Mouse (Mus musculus): ENCODE results near the gene H1foo. TPM values are rescaled to one million over a fixed set of nuclear protein-coding genes. Genes with fewer than 3 reads are reported as not detected.

Gene H1foo
- polyA plus RNA-seq, 1 experiment = not detected

GRCm38 (mm10) chr6:115956922-115957601 is 12.3 kb downstream of the H1foo start:
- Histone ChIP-seq H3K27ac (ENCODE audit: insufficient read depth, low read length) (no peak overlapping the region), H3K4me3 (ENCODE audit: insufficient read depth, low read length) (no peak overlapping the region), H3K4me1 (ENCODE audit: control insufficient read depth, insufficient read depth, low read length) (0 out of 2 replicates have a peak, but pooled peaks cover 1% of the 10 kb centered on the region)
- TF ChIP-seq POLR2A (IDR thresholded peaks at IDR 0.05; ENCODE audit: extremely low read depth, insufficient read depth, low read length) (no peak), CTCF (IDR thresholded peaks at IDR 0.05; ENCODE audit: extremely low read depth, insufficient read depth, low read length) (no peak)

GRCm38 (mm10) chr6:115957681-115958080 is 12.9 kb downstream of the H1foo start:
- Histone ChIP-seq H3K4me3 (ENCODE audit: insufficient read depth, low read length) (no peak overlapping the region), H3K27ac (ENCODE audit: insufficient read depth, low read length) (no peak overlapping the region), H3K4me1 (ENCODE audit: control insufficient read depth, insufficient read depth, low read length) (0 out of 2 replicates have a peak, but pooled peaks cover 1% of the 10 kb centered on the region)
- no peak for TF ChIP-seq CTCF (IDR thresholded peaks at IDR 0.05; ENCODE audit: extremely low read depth, insufficient read depth, low read length)

- TF ChIP-seq POLR2A (IDR thresholded peaks at IDR 0.05; ENCODE audit: extremely low read depth, insufficient read depth, low read length) (no peak), CTCF (IDR thresholded peaks at IDR 0.05; ENCODE audit: extremely low read depth, insufficient read depth, low read length) (no peak)
Measured at GRCm38 (mm10) chr6:115958445-115958844, 13.7 kb downstream of the H1foo start.

GRCm38 (mm10) chr6:115959151-115959691 is 14.5 kb downstream of the H1foo start:
- Histone ChIP-seq H3K4me3 (ENCODE audit: insufficient read depth, low read length) (no peak overlapping the region), H3K27ac (ENCODE audit: insufficient read depth, low read length) (no peak overlapping the region), H3K4me1 (ENCODE audit: control insufficient read depth, insufficient read depth, low read length) (no peaks in the 10 kb centered on the region)
- no peak for TF ChIP-seq CTCF (IDR thresholded peaks at IDR 0.05; ENCODE audit: extremely low read depth, insufficient read depth, low read length)
- TF ChIP-seq POLR2A (IDR thresholded peaks at IDR 0.05; ENCODE audit: extremely low read depth, insufficient read depth, low read length) = no peak

More at GRCm38 (mm10) chr6:115958445-115958844, 13.7 kb downstream of the H1foo start:
- no peak overlapping the region for H3K4me3 ChIP-seq (ENCODE audit: insufficient read depth, low read length)
- 0 out of 2 replicates have a peak, but pooled peaks cover 1% of the 10 kb centered on the region for H3K4me1 ChIP-seq (ENCODE audit: control insufficient read depth, insufficient read depth, low read length)
- no peak overlapping the region for H3K27ac ChIP-seq (ENCODE audit: insufficient read depth, low read length)

- TF ChIP-seq CTCF (IDR thresholded peaks at IDR 0.05; ENCODE audit: extremely low read depth, insufficient read depth, low read length) (no peak), POLR2A (IDR thresholded peaks at IDR 0.05; ENCODE audit: extremely low read depth, insufficient read depth, low read length) (no peak)
- Histone ChIP-seq H3K4me3 (ENCODE audit: insufficient read depth, low read length) (no peak overlapping the region), H3K4me1 (ENCODE audit: control insufficient read depth, insufficient read depth, low read length) (no peaks in the 10 kb centered on the region), H3K27ac (ENCODE audit: insufficient read depth, low read length) (no peak overlapping the region)
Measured at GRCm38 (mm10) chr6:115960322-115960721, 15.6 kb downstream of the H1foo start.

- no peaks in the 10 kb centered on the region for H3K4me1 ChIP-seq (ENCODE audit: control insufficient read depth, insufficient read depth, low read length)
- H3K27ac ChIP-seq (ENCODE audit: insufficient read depth, low read length) = no peak overlapping the region
- no peak for TF ChIP-seq CTCF (IDR thresholded peaks at IDR 0.05; ENCODE audit: extremely low read depth, insufficient read depth, low read length)
- no peak for TF ChIP-seq POLR2A (IDR thresholded peaks at IDR 0.05; ENCODE audit: extremely low read depth, insufficient read depth, low read length)
- H3K4me3 ChIP-seq (ENCODE audit: insufficient read depth, low read length) = no peak overlapping the region
Measured at GRCm38 (mm10) chr6:115961743-115962142, 17.0 kb downstream of the H1foo start.

GRCm38 (mm10) chr6:115962439-115963085 is 17.8 kb downstream of the H1foo start:
- H3K27ac ChIP-seq (ENCODE audit: insufficient read depth, low read length) = no peak overlapping the region
- H3K4me1 ChIP-seq (ENCODE audit: control insufficient read depth, insufficient read depth, low read length) = no peaks in the 10 kb centered on the region
- no peak overlapping the region for H3K4me3 ChIP-seq (ENCODE audit: insufficient read depth, low read length)
- TF ChIP-seq CTCF (IDR thresholded peaks at IDR 0.05; ENCODE audit: extremely low read depth, insufficient read depth, low read length) = peak; percentile 8; the same call in 1 of the 2 replicates
- no peak for TF ChIP-seq POLR2A (IDR thresholded peaks at IDR 0.05; ENCODE audit: extremely low read depth, insufficient read depth, low read length)

- Histone ChIP-seq H3K27ac (ENCODE audit: insufficient read depth, low read length) (no peak overlapping the region), H3K4me3 (ENCODE audit: insufficient read depth, low read length) (no peak overlapping the region), H3K4me1 (ENCODE audit: control insufficient read depth, insufficient read depth, low read length) (no peaks in the 10 kb centered on the region)
- TF ChIP-seq POLR2A (IDR thresholded peaks at IDR 0.05; ENCODE audit: extremely low read depth, insufficient read depth, low read length) (no peak), CTCF (IDR thresholded peaks at IDR 0.05; ENCODE audit: extremely low read depth, insufficient read depth, low read length) (no peak)
Measured at GRCm38 (mm10) chr6:115963656-115964055, 18.9 kb downstream of the H1foo start.

- H3K27ac ChIP-seq (ENCODE audit: insufficient read depth, low read length) = no peak overlapping the region
- H3K4me3 ChIP-seq (ENCODE audit: insufficient read depth, low read length) = no peak overlapping the region
- no peak for TF ChIP-seq POLR2A (IDR thresholded peaks at IDR 0.05; ENCODE audit: extremely low read depth, insufficient read depth, low read length)
- no peak for TF ChIP-seq CTCF (IDR thresholded peaks at IDR 0.05; ENCODE audit: extremely low read depth, insufficient read depth, low read length)
- H3K4me1 ChIP-seq (ENCODE audit: control insufficient read depth, insufficient read depth, low read length) = no peaks in the 10 kb centered on the region
Measured at GRCm38 (mm10) chr6:115966227-115966966, 21.7 kb downstream of the H1foo start.
